Mouse (Mus musculus) thymus, adult 2 months (tissue): Measurements from ENCODE around the gene C2. TPM values are rescaled to one million over a fixed set of nuclear protein-coding genes. Genes with fewer than 3 reads are reported as not detected.
A peak's percentile ranks its signal among the peaks of the same experiment; 100 is the strongest.

ENCODE experiments used
- DNase-seq: peaks from one replicate; pipeline ENCODE4 v3.0.0; 2021
- H3K27ac ChIP-seq: fragments of 200-500 bp; 2 replicates; pipeline ENCODE4 v1.5.1; 2012; ENCODE audit warnings: low read length, control low read depth; ENCODE audit not compliant: control insufficient read depth, insufficient read depth
- H3K27me3 ChIP-seq: fragments of 200-500 bp; 2 replicates; pipeline ENCODE4 v1.6.1; 2012; ENCODE audit warnings: mild to moderate bottlenecking, low read length, moderate library complexity, mixed read lengths; ENCODE audit not compliant: control insufficient read depth, insufficient read depth
- H3K36me3 ChIP-seq: fragments of 200-500 bp; 2 replicates; pipeline ENCODE4 v1.6.1; 2012; ENCODE audit warnings: mild to moderate bottlenecking, low read length, moderate library complexity; ENCODE audit not compliant: control insufficient read depth, insufficient read depth
- H3K4me1 ChIP-seq: fragments of 200-500 bp; replicated peaks from 2 replicates; pipeline ENCODE4 v1.6.1; 2012; ENCODE audit warnings: low read length; ENCODE audit not compliant: control insufficient read depth, insufficient read depth
- H3K4me3 ChIP-seq: fragments of 200-500 bp; 2 replicates; pipeline ENCODE4 v1.5.1; 2012; ENCODE audit warnings: mild to moderate bottlenecking, low read length, control low read depth, moderate library complexity; ENCODE audit not compliant: control insufficient read depth, insufficient read depth
- CTCF ChIP-seq: fragments of 200-500 bp; IDR thresholded peaks from 2 replicates; pipeline ENCODE4 v1.5.1; 2012; ENCODE audit warnings: mild to moderate bottlenecking, control low read depth, low read length, moderate library complexity, borderline replicate concordance; ENCODE audit not compliant: control insufficient read depth, poor library complexity, insufficient read depth; ENCODE audit errors: extremely low read depth
- POLR2A ChIP-seq: fragments of 200-500 bp; IDR thresholded peaks from 2 replicates; pipeline ENCODE4 v1.6.1; 2012; ENCODE audit warnings: mild to moderate bottlenecking, low read length, control low read depth, moderate library complexity; ENCODE audit not compliant: control insufficient read depth, poor library complexity, insufficient read depth; ENCODE audit errors: extremely low read depth
- WGBS: fragments of 180-500 bp; shearing (Covaris S2); methylation state at CpG from one replicate; pipeline ENCODE4 v1.1.7; 2018; 5-methylcytosine and 5-hydroxymethylcytosine counted together
- polyA plus RNA-seq: library from polyadenylated mRNA; depleted of rRNA; stranded (reverse); fragments of >200 nt; gene quantifications from 2 replicates; pipeline ENCODE4 v1.2.3, GENCODE M21; 2012

The C2 gene
- polyA plus RNA-seq, 1 experiment = 18.4 TPM

DNA sequence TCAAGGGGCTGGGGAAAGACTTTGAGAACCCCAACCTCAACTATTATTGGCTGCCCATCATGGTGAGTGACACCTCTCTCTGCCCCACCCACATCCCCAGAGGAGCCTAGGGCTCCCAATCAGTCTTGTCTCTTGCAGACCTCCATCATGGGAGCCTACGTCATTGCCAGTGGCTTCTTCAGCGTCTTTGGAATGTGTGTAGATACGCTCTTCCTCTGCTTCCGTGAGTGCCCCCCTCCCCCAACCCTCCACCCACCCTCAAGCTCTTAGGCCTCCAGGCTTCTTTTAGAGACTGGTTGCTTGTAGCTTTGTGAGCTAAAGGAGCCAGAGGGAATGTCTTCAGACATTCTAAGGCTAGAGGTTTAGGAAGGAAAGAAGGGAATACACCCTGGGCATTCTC, 30.8 kb upstream of the C2 start:
- H3K27ac ChIP-seq = no peak overlapping the region
- no peaks in the 10 kb centered on the region for H3K36me3 ChIP-seq
- 87% methylated on average over 4 of the region's 4 CpGs for WGBS
- no peaks in the 10 kb centered on the region for H3K27me3 ChIP-seq
- no peak for DNase-seq
- TF ChIP-seq CTCF (no peak), POLR2A (no peak)
- no peak overlapping the region for H3K4me3 ChIP-seq
- peaks cover 10% of the 10 kb centered on the region for H3K4me1 ChIP-seq

DNA sequence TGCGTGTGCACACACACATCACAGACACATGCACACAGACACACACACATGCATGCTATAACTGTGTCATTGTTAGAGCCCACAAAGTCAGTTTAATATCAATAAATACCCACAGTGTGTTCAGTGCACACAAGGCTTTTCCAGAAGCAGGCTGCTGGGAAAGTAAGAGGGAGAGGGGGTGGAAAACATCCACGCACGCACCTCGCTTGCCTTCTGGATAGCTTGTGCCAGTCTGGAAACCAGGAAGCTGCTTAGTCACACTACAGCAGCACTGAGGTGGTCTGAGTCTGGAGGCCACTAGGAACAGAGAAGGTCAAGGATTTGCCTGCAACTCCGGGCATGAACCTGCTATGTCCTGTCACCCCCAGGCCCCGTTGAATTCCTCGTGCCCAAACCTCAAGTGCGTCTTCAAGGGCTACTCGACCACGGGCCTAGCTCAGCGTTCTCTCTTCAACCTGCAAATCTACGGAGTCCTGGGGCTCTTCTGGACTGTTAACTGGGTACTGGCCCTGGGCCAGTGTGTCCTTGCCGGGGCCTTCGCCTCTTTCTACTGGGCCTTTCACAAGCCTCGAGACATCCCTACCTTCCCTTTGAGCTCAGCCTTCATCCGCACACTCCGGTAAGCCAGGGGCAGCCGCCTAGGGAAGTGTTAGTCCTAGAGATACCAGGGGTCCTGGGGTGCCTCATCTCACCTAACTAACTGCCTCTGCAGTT, 29.4 kb upstream of the C2 start:
- Histone ChIP-seq H3K27me3 (no peaks in the 10 kb centered on the region), H3K27ac (no peak overlapping the region), H3K36me3 (no peaks in the 10 kb centered on the region), H3K4me3 (no peak overlapping the region), H3K4me1 (peaks cover 5% of the 10 kb centered on the region)
- TF ChIP-seq CTCF (no peak), POLR2A (no peak)
- no peak for DNase-seq
- WGBS = 95% methylated on average over 18 of the region's 18 CpGs

GRCm38 (mm10) chr17:34924258-34924657, 26.2 kb upstream of the C2 start:
- H3K27me3 ChIP-seq = no peaks in the 10 kb centered on the region

GRCm38 (mm10) chr17:34922939-34923338, 24.9 kb upstream of the C2 start:
- TF ChIP-seq CTCF (0 out of 2 replicates have a peak, but pooled peaks have one; percentile 14), POLR2A (no peak)
- Histone ChIP-seq H3K4me1 (no peaks in the 10 kb centered on the region), H3K27me3 (no peaks in the 10 kb centered on the region), H3K27ac (no peak overlapping the region), H3K36me3 (no peaks in the 10 kb centered on the region), H3K4me3 (no peak overlapping the region)
- WGBS = 74% methylated on average over 6 of the region's 6 CpGs
- no peak for DNase-seq

More at GRCm38 (mm10) chr17:34924258-34924657, 26.2 kb upstream of the C2 start:
- TF ChIP-seq POLR2A (no peak), CTCF (no peak)
- WGBS = 62% methylated on average over 5 of the region's 5 CpGs
- no peaks in the 10 kb centered on the region for H3K4me1 ChIP-seq
- H3K4me3 ChIP-seq = no peak overlapping the region
- DNase-seq = no peak
- no peak overlapping the region for H3K27ac ChIP-seq
- no peaks in the 10 kb centered on the region for H3K36me3 ChIP-seq

DNA sequence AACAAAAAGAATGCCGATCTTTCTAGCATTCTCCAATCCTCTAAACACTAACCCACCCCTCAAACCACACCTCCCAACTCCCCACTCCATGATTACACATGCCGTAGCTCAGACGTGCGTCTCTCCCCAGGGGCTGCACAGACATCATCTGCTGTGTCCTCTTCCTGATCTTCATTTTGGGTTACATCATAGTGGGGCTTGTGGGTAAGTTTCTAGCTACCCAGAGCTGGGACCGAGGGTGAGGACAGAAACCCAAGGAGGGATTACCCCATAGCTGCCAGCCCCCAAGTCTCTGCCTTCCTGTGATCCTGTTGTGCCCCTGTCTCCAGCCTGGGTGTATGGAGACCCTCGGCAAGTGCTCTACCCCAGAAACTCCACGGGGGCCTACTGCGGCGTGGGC, 19.1 kb upstream of the C2 start:
- Histone ChIP-seq H3K4me3 (no peak overlapping the region), H3K27me3 (no peaks in the 10 kb centered on the region), H3K27ac (no peak overlapping the region), H3K4me1 (no peaks in the 10 kb centered on the region), H3K36me3 (peaks cover 16% of the 10 kb centered on the region)
- TF ChIP-seq CTCF = no peak
- no peak for DNase-seq
- WGBS = 91% methylated on average over 9 of the region's 9 CpGs

DNA sequence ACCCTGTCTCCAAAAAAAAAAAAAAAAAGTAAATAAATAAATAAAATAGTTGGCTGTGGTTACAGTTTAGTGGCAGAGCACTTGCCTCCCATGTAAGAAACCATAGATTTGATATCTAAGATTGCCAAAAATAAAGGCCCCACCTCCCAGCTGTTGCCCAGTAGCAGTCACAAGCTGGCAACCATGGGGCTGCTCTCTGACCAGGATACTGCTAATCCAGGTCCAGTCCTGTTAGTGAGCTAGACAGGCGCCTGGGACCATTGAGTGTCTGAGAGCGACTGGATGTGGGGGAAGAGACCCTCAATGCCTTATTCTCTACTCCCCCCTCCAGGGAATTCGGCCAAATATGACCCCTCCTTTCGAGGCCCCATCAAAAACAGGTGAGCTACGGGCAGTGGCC, 18.3 kb upstream of the C2 start:
- no peak for DNase-seq
- Histone ChIP-seq H3K27me3 (no peaks in the 10 kb centered on the region), H3K27ac (no peak overlapping the region), H3K4me3 (no peak overlapping the region), H3K36me3 (peaks cover 22% of the 10 kb centered on the region), H3K4me1 (no peaks in the 10 kb centered on the region)
- 92% methylated on average over 5 of the region's 5 CpGs for WGBS
- TF ChIP-seq CTCF (no peak), POLR2A (no peak)

DNA sequence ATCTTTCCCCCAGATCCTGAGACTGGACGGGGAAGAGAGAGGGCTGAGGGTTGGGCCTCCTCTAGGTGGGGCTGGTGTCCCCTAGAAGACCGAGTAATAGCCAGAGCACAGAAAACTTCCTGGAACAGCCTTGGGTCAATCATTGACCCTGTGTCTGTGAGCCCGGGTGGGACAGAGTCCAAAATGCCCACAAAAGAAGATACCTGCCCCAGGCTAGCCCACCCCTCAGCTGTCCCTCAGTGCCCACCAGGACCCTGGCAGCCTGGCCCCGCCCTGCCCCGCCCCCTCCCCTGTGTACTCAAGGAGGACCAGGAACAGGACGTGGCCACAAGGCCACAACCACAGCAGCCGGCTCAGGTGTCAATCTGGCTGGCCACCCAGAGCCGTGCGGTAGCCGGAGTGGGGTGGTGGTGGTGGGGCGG, 17.4 kb upstream of the C2 start:
- TF ChIP-seq POLR2A (no peak), CTCF (no peak)
- no peaks in the 10 kb centered on the region for H3K27me3 ChIP-seq
- DNase-seq = no peak
- 24% methylated on average over 11 of the region's 11 CpGs for WGBS
- H3K36me3 ChIP-seq = peaks cover 31% of the 10 kb centered on the region
- H3K4me1 ChIP-seq = no peaks in the 10 kb centered on the region
- no peak overlapping the region for H3K4me3 ChIP-seq
- no peak overlapping the region for H3K27ac ChIP-seq
